Mouse (Mus musculus) midbrain, embryonic 13.5 days (tissue): ENCODE measurements around the gene Ppp1cc. TPM values are rescaled to one million over a fixed set of nuclear protein-coding genes. Genes with fewer than 3 reads are reported as not detected.

Experiments used
- polyA plus RNA-seq: library from polyadenylated mRNA; unstranded; fragments of >200 nt; fragmentation: Nextera tagmentation; extraction: Ambion mirVana; gene quantifications from 2 replicates; pipeline ENCODE4 v1.2.1, GENCODE M21; 2015

Ppp1cc gene
- polyA plus RNA-seq, 1 experiment from 2014 or later = 262 TPM

Other genes with a start within 250 kb of the Ppp1cc start
- gene Cux2, start 108.2 kb upstream of the Ppp1cc start, polyA plus RNA-seq = 22.7 and 23.8 TPM in 2 replicates
- gene Myl2, start 57.3 kb upstream of the Ppp1cc start, polyA plus RNA-seq = 0.93 and 1.6 TPM in 2 replicates
- not detected in 2 replicates for gene Ccdc63, start 17.5 kb upstream of the Ppp1cc start, polyA plus RNA-seq
- gene Hvcn1, start 48.5 kb downstream of the Ppp1cc start, polyA plus RNA-seq = 4.0 and 4.1 TPM in 2 replicates
- gene Tctn1, start 106.2 kb downstream of the Ppp1cc start, polyA plus RNA-seq = 6.2 and 6.4 TPM in 2 replicates
- gene Pptc7, start 126.1 kb downstream of the Ppp1cc start, polyA plus RNA-seq = 8.0 and 9.1 TPM in 2 replicates
- 21.8 and 22.6 TPM in 2 replicates for gene Rad9b, start 196.0 kb downstream of the Ppp1cc start, polyA plus RNA-seq
- 260 and 269 TPM in 2 replicates for gene Vps29, start 196.1 kb downstream of the Ppp1cc start, polyA plus RNA-seq
- 50.8 and 51.8 TPM in 2 replicates for gene Gpn3, start 213.6 kb downstream of the Ppp1cc start, polyA plus RNA-seq
- 128 and 135 TPM in 2 replicates for gene Fam216a, start 214.1 kb downstream of the Ppp1cc start, polyA plus RNA-seq
- 140 and 173 TPM in 2 replicates for gene Arpc3, start 233.6 kb downstream of the Ppp1cc start, polyA plus RNA-seq